Mouse (Mus musculus): ENCODE measurements around the gene Ugt1a5.
A peak's percentile ranks its signal among the peaks of the same experiment; 100 is the strongest.

The Ugt1a5 gene

DNA sequence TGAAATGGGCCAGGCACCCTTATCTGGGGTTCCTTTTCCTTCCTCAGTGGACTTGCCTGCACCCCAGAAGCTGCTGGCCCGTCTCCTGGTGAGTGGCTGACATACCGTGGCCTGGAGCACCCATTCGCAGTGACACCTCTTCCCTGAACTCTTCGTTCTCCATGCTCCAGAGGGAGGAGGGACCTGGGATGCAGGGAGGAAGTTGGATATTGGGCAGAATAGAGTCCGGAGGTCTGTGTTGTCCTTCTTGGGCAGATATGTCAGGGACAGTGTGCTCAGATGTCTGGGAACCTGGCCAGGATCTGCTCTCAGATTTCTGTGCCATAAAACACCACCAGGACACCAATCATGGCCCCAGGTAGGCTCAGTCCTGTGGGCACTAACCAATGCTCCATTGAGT lies 74.3 kb downstream of the Ugt1a5 start:
- no peak for DNase-seq (ENCODE audit: low spot score)

DNA sequence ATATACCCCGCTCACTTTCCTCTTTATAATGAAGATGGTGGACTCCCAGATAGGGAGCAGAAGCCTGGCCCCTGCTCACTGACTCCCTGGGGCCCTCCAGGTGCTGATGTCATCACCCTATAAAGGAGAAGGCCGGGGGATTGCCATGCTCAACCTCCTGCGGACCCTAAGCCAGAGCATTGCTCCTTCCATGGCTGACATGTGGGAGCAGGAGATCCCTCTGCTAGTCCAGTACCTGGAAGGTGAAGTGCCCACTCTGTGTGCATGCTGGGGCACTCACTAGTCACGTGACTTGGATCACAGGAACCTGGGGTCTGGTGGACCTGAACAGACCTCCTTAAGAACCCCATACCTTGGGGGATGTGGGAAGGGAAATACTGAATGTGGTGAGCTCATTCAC lies 74.8 kb downstream of the Ugt1a5 start:
- DNase-seq (ENCODE audit: low spot score): no peak

DNA sequence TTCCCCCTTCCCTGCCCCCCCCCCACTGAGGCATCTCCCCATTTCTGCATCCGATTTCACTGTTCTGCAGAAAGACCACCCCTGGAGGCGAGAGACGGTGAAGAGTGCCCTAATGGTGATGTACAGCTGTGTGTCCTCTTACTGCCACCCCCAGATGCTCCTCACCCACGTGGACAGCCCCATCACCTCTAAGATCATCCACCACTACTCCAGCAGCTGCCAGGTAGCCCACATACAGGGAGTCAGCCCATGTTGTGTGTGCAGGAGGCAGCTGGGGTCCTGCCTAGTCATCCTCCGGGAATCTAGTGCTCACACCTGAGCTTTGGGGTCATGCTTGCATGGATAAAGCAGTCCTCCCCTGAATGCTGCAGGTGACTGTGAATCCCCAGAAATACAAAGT lies 78.0 kb downstream of the Ugt1a5 start:
- no peak for DNase-seq (ENCODE audit: low spot score)

DNA sequence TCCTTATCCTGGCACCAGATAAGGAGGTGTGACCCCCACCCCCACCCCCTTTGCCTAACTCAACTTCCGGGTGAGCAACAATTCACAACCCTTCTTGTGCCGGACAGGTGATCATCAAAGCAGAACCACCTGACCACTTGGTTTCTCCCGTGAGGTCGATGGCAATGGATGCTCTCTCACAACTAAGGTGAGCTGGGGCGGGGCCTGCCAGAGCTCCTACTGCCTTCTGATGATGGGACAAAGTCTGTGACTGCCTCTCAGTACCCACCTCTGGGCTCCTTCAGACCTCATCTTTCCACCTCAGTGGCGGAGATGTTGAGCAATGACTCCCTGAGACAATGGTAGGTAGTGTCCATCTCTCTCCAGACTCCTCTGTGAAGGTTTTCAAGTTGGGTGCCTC lies 80.1 kb downstream of the Ugt1a5 start:
- no peak for DNase-seq (ENCODE audit: low spot score)

DNA sequence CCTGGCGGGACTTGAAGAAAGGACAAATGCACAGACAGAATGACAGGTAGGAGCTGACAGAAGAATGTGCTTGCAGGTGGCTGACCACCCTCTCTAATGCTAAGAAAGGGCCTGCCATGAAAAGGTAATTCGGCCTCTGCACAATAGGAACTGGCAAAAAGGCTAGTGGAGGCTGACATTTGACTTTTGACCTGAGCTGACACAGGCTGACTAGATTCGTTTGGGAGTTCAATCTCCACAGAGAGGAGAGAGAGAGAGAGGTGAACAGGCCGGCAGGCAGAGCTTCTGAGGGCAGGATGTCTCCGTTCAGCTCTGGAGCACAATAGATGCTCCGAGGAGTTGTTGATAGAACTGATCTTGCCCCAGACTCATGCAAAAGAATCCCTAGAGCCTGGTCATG lies 80.6 kb downstream of the Ugt1a5 start:
- DNase-seq (ENCODE audit: low spot score): no peak

DNA sequence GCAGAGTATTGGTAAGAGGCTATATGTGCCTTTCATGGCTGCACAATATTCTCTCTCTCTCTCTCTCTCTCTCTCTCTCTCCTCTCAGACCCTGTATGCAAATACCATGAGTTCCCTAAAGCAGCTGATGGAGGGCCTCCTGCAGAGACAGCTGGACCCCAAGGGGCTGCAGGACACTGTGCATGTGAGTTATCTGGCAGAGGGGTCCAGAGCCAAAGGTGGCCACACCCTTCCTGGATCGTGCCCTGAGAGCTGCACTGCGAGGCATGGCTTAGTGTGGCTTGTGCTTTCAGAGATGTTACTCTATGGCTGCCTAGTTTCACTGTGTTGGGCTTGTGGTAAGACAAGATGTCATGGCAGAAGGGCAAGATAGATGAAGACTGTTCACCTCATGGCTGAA lies 81.8 kb downstream of the Ugt1a5 start:
- DNase-seq (ENCODE audit: low spot score): no peak

DNA sequence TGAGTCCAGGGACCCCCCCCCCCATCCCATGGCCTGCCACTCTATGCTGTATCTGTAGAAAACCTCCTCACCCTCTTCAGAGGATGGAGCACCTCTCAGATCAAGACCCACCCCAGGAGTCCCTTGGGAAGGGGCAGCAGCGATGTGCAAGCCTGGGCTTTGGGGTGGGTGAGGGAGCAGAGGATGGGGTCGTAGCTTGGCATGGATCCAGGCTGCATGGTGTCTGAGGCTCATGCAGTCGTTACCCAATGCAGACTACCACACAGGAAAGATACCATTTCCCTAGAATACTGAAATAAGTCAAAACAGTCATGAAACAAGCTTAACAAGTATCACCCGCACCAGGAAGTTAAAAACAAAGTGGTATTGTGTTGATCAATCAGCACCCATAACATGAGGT lies 82.8 kb downstream of the Ugt1a5 start:
- DNase-seq (ENCODE audit: low spot score): no peak

DNA sequence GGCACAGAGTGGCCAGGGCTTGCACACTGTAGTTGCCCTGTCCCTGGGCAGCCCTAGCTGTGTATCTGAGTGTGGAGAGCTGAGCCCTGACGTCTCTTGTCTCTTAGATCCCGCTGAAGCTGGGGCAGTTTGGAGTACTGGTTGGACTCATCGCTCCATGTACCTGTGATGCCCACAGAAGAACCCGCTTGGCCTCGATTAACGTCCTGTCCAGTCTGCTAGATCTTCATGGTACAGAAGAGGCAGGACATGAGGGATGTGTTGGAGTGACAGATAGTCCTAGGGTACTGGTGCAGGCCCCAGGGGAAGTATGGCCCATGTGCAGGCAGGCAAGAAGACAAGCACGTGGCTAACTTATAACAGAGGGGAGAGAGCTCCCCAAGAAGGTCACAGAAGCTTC lies 83.8 kb downstream of the Ugt1a5 start:
- DNase-seq (ENCODE audit: low spot score): no peak

DNA sequence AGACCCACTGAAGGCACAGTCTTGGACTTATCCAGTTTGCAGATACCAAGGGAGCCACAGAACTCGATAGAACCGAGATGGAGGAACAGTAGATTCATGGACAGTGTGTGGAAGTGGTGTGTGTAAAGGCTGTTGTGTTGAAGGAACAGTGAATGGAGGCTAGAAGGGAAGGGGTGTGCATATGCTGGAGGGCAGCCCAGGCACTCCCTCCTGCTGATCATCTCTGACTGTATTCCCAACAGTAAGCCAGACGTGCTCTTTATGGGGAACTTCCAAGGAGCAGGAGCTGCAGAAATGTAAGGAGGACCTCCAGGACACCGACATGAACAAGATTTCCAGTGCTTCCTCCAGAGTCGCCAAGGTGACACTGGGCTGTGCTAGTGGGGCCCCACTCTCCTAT lies 84.2 kb downstream of the Ugt1a5 start:
- DNase-seq (ENCODE audit: low spot score): no peak

DNA sequence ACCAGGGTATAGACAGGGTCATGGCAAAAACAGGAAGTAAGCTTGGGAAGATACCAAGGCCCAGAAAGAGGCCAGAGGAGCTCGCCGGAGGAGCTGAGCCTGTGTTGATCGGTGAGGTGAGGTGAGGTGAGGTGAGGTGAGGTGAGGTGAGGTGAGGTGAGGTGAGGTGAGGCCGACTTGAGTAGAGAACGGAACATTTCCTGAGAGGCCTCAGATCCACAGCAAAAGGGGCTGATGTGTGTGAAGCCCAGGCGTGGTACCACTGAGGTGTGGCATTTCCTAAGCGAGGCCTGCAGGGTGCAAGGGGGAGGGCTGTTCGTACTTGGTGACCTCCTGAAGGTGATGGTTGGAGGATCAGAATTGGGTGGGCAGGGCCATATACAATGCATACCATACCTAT lies 87.3 kb downstream of the Ugt1a5 start:
- DNase-seq (ENCODE audit: low spot score): no peak

DNA sequence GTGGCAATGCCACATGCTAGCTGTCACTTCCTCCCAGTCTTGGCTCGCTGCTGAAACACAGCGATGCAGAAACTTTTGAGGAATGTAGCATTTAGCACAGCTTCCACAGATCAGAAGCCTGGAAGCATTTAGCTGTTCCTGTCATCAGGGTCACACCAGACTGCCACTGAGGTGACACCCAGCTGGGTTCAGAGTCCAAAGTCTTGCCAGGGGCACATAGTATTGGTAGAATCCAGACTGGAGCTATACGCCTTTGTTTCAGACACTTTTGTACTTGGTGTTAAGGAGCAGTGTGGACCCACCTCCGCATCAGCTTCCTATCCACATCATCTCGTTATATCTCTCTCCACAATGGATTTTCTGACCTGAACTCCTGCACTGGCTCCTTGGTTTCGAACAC lies 87.7 kb downstream of the Ugt1a5 start:
- no peak for DNase-seq (ENCODE audit: low spot score)

DNA sequence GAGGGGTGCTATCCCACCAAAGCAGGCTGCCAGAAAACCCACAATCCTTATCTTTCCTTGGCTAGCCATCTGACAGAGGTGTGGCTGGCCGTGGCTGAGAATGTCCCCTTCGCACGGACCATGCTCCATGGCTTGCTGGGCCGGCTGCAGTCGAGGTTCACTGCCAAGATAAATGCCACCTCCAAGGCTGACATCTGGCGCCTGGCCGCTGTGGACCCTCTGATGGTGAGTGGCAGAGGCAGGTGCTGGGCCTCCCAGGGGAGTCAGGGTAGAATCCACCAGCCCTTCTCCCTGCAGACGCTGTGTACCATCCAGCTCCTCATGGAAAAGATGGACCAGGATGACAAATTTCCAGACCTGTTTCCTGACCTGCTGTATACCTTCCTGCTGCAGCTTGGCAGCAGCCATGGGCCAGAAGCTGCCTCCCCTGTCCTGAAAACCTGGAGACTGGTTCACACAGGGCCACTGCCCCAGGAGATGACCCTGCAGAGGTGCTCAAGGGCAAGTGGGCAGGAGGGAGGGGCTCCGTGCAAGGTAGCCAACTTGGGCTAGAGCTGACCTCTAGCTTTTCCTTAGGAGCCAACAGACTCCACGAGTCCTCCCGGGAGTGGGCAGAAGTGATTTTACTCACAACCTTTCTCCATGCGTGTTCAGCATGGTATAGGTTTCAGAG lies 89.1 kb downstream of the Ugt1a5 start:
- no peak for DNase-seq (ENCODE audit: low spot score)

DNA sequence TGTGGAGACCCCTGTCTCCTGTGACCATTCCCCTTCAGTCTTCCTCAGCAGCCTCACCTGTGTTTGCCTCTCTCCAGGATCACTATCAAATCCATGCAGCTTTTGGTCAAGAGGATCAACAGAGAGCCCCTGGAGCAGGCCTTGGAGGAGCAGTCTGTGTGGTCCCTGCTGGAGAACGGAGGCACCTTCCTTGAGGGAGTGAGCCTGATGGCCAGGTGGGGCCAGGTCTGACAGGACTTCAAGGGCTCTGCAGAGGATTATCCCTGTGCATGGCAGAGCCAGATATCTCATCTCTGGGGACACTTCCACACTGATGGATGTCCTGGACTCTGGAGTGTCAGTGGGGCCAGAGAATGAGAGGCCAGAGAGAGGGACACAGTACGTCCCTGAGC lies 89.7 kb downstream of the Ugt1a5 start:
- no peak for DNase-seq (ENCODE audit: low spot score)

DNA sequence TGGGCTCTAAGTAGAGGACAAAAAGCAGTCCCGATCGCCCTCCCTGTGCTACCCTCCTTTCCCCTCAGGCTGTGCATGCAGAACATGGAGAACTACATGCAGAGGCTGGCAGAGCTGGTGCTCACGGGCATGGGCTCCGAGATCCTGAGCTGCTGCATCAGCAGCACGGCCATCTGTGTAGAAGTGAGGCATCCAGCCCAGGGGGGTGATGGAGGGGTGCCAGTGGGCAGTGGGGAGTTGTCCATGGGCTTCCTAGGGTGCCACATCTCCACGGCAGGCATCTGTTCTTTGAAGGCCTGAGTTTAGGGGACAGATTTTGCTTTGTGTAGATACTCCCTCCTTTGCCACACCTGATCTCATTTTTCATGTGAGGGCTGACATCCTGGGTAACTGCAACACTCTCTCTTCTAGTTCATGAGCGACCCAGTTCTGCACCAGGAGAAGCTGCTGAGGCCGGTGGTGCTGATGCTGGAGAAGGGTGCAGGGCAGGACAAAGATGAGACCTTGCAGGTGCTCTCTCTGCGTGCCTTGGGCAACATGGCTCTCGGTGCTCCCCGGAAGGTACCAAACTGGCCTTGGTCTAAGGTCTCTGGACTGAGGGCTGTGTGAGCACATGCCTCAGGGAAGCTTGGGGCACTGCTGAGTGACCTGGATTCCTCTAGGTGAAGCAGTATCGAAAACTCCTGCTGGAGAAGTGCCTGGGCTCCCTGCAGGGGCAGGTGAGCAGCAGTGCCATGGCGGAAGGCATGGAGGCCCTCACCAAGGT lies 90.4 kb downstream of the Ugt1a5 start:
- DNase-seq (ENCODE audit: low spot score): no peak

DNA sequence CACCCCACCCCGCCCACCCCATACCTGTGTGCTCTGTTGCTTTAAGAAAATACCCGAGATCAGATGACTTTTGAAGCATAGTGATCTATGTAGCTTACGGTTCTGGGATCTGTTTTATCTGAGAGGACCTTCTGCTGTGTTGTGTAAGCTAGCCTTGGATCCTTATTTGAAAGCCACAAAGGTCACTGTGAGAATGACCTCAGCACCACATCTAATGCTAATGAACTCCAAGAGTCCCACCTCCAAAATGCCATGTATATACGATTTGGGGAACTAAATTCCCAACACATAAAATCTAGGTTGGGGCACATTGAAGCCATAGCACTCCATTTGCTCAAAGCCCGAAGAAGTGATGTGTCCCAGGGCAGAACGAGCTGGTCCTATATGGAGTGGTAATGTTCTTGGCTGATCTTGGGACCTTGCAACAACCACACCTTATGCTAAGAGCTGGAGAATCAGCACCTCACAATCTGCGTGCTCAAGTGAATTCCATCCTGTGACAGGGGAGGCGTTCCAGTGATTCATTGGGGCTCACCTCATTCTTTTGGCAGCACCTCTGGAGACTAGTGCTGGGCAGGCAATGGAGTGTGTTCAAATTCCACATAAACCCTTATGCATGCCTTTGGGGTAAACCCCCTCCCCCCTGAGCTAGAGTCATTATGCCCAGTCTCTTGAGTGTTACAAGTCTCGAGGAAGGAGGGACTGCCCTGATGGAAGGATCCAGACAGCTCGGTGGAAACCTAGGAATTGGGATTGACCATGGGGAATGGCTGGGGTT lies 91.3 kb downstream of the Ugt1a5 start:
- DNase-seq (ENCODE audit: low spot score): no peak

DNA sequence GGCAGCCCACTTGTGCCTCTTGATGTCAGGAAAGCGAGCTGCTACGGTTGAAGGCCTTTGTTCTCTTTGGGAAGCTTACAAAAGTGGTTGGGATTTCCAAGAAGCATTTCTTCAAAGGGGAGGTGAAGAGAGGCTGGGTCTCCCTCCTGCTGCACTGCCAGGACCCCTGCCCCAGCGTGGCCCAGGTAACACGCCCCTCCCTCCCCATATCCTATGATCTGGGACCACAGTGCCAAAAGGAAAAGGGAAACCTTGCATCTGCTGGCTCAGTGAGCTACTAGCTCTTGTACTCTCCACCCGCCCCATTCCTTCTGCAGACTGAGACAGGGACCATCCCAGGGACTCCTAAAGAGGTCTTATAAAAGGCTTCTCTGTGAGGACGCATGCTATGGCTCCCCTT lies 91.9 kb downstream of the Ugt1a5 start:
- peak; percentile 43 for DNase-seq (ENCODE audit: low spot score)

DNA sequence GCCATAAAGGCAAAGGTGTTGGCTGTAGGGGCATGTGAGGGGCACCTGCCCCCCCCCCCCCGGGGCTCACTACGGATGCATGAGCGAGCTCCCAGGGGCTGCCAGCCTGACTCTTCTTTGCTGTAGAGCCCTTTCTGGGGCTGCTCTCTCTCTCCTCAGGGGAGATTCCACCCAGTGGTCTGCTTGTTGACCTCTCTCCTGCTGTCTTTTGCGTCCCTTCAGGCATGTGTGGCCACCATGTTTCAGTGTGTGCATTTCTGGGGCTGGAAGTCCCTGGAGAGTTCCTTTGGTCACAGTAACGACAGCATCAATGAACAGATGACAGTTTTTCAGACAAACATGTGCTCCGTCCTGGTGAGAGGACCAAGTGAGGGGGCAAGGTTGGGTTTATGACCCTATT lies 92.5 kb downstream of the Ugt1a5 start:
- DNase-seq (ENCODE audit: low spot score): no peak

DNA sequence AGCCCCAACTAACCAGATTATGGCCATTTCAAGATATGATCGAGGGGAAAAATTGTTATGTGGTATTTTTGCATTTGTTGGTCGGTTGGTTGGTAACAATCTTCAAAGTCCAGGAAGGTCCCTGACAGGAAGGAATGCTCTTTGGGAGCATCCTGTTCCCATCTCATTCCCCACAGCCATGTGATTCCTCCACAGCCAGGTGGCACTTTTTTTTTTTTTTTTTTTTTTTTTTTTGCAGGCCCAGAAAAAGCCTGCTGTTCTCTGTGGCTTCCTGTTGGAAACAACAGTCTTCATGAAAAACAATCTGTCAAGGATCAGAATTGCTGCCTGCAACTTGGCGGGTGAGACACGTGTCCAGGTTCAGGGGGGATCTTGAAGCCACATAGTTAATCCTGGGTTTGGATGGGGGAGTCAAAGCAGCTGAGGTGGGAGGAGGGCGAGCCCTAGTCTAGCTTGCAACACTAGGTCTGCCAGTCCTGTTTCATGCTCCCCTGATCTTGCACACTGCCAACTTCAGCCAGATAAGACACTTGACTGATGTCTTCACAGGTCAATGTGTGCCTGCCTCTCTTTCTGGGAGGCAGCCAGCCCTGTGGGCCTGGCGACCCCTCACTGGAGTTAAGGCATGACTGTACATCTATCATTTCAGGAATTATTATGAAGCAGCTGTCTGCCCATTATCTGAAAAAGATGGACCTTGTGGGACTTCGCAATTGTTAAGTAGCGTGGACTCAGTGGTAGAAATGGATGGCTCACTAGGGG lies 93.2 kb downstream of the Ugt1a5 start:
- DNase-seq (ENCODE audit: low spot score): peak; percentile 47

DNA sequence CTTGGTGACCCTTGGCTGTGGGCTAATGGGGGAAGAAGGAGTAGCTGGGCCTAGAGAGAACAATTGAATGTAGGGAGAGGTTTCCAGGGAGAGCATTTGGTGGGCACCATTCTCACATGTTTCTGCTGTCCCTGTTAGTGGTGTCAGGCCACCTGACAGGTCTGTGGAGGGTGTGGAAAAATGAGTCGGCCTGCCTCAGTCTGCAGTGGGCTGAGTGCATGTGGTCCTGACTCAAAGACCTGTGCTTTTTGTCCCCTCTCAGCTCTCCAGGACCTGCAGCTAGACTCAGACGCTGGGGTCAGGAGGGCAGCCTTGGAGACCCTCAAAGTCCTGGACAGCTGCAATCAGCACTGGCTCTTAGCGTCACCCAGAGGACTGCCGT lies 93.8 kb downstream of the Ugt1a5 start:
- peak; percentile 51 for DNase-seq (ENCODE audit: low spot score)

DNA sequence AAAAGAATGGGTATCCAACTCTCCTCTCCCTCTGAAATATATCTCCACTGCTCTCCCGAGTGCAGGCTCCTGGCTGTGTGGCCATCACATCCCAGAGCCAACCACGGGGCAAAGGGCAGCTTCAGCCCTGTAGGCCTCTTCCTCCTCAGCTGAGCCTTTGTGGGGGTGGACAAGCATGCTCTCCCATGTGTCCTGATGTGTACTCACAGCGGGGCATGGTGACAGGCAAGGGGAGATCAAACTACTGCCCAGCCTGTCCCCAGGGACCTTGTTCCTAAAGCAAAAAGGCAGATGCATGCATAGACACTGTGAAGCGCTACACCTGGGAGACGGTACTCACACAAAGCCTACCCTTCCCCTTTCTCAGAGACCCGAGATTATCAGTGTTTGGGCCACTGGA lies 94.3 kb downstream of the Ugt1a5 start:
- DNase-seq (ENCODE audit: low spot score): peak; percentile 65

DNA sequence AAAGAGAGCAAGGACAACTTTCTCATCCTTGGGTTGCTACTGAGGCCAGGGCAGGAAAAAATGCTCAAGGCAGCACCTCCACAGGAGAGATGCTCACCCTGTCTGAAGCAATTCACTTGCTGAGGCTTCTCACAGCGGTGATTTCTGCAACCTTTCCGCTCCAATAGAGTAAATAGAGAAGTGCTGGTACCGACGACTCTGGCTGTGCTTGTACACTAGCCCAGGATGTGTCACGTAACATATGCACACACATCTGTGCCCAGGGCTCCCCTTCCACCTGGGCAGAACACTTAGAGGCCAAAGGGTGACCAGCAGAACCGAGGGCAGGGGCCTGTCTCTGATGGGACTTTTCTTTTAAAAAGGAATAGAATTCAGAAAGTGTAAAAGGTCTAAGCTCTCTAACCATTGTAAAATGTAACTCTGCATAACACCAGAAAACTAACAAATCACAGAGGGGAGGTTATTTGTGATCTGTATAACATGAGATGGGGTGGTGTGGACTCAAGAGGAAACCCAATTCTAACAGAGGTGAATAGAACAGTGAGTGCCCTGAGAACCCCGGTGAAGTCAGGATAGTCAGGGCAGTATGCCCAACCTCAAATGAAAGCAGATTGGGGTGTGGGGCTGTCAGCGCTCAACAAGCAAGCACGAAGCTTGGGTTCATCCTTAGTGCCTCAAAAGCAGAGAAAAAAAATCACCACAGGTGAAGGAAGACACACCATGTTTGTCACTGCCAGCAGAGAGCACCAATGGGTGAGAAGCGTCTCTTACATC lies 95.0 kb downstream of the Ugt1a5 start:
- DNase-seq (ENCODE audit: low spot score): no peak

DNA sequence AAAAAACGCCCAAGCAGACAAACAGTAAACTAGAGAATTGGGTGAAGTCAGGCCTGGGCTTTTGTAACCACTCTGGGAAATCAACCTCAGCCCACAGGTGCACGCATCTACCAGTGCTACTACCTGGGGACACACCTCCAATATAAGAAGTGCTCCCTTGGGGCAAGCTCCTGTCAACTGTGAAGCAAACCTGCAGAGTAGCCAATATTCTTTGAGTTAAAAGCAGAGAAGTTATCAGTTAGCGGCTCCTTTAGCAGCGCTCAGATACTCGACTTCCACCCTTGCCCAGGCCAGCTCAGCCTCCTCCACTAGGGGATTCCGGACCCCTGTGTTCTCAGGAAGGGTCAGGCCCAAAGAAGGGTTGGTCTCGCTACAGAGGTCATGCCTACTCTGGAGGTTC lies 95.9 kb downstream of the Ugt1a5 start:
- DNase-seq (ENCODE audit: low spot score): no peak
